Mouse (Mus musculus) limb, embryonic 10.5 days (tissue): ENCODE measurements around the gene Olfr92. TPM values are rescaled to one million over a fixed set of nuclear protein-coding genes. Genes with fewer than 3 reads are reported as not detected.
"Not testable (repeated sequence)": the region's sequence is repeated elsewhere in the genome, so short reads cannot be mapped to it uniquely, and the experiment has no call there.

Experiments used
- DNase-seq: peaks from one replicate; pipeline ENCODE4 v3.0.0-alpha.2; 2017; ENCODE audit warnings: low spot score
- H3K27ac ChIP-seq: fragments of 300-500 bp; sonication (generic); 2 replicates; pipeline ENCODE4 v1.5.1; 2016; ENCODE audit warnings: mild to moderate bottlenecking
- H3K27me3 ChIP-seq: fragments of 300-500 bp; sonication (generic); 2 replicates; pipeline ENCODE4 v1.6.1; 2016; ENCODE audit warnings: low read depth, mild to moderate bottlenecking; ENCODE audit not compliant: poor library complexity, severe bottlenecking
- H3K36me3 ChIP-seq: fragments of 300-500 bp; sonication (generic); 2 replicates; pipeline ENCODE4 v1.6.1; 2016; ENCODE audit warnings: mild to moderate bottlenecking, moderate library complexity
- H3K4me1 ChIP-seq: fragments of 300-500 bp; sonication (generic); 2 replicates; pipeline ENCODE4 v1.6.1; 2016
- H3K4me3 ChIP-seq: fragments of 300-500 bp; sonication (generic); 2 replicates; pipeline ENCODE4 v1.5.1; 2016; ENCODE audit warnings: mild to moderate bottlenecking, moderate library complexity
- H3K9me3 ChIP-seq: fragments of 300-500 bp; sonication (generic); replicated peaks from 2 replicates; pipeline ENCODE4 v1.6.1; 2016; ENCODE audit warnings: mild to moderate bottlenecking
- WGBS: fragments of 180-500 bp; shearing (Covaris S2); methylation state at CpG from one replicate; pipeline ENCODE4 v1.1.7; 2016; 5-methylcytosine and 5-hydroxymethylcytosine counted together
- polyA plus RNA-seq: library from polyadenylated mRNA; unstranded; fragments of >200 nt; fragmentation: Nextera tagmentation; extraction: Ambion mirVana; gene quantifications from 2 replicates; pipeline ENCODE4 v1.2.1, GENCODE M21; 2016

The Olfr92 gene
- polyA plus RNA-seq = not detected in 2 replicates

DNA sequence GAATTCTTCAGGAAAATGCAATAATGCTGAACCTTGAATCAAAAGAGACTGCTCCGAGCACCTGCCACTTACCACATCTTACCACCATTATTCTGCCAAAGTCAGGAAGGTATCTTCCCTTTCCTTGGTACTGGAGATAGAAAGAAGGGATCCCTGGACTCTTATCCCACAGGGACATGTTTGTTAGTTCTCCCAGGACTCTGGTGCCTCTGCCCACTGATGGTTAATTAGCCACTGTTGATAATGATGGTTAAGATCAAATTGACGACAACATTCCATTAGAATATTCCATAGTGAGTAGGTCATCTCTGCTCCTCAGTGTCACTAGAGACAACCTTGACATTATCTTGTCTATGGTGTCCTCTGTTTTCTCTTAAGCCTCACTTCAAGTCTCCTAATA lies at the start of gene Olfr92:
Gene Olfr92 (minus strand): TSS at position 101 of the 400 bp plus-strand sequence.
- H3K27me3 ChIP-seq = no peaks in the 10 kb centered on the region
- H3K4me3 ChIP-seq = no peak within 1 kb of the TSS
- H3K36me3 ChIP-seq = no peaks in the 10 kb centered on the region
- H3K4me1 ChIP-seq = no peaks in the 10 kb centered on the region
- DNase-seq = no peak
- no peaks in the 10 kb centered on the region for H3K9me3 ChIP-seq
- 90% methylated on average over 2 of the region's 2 CpGs for WGBS
- no peak within 1 kb of the TSS for H3K27ac ChIP-seq

- Histone ChIP-seq H3K27ac (no peak within 1 kb of the TSS), H3K36me3 (no peaks in the 10 kb centered on the region), H3K9me3 (no peaks in the 10 kb centered on the region), H3K4me1 (no peaks in the 10 kb centered on the region), H3K27me3 (no peaks in the 10 kb centered on the region), H3K4me3 (no peak within 1 kb of the TSS)
- DNase-seq = no peak
These were observed 41.5 kb upstream of the Olfr92 start, which contains the start of gene Olfr93 for GRCm38 (mm10) chr17:37161394-37161793. Gene Olfr93, minus strand, starts transcription at chr17:37161494.

GRCm38 (mm10) chr17:37131366-37131765 lies 11.5 kb upstream of the Olfr92 start:
- 86% methylated on average over 4 of the region's 4 CpGs for WGBS
- H3K27ac ChIP-seq, H3K4me3 ChIP-seq, DNase-seq, H3K4me1 ChIP-seq, H3K27me3 ChIP-seq, H3K9me3 ChIP-seq, H3K36me3 ChIP-seq: not testable (repeated sequence)

DNA sequence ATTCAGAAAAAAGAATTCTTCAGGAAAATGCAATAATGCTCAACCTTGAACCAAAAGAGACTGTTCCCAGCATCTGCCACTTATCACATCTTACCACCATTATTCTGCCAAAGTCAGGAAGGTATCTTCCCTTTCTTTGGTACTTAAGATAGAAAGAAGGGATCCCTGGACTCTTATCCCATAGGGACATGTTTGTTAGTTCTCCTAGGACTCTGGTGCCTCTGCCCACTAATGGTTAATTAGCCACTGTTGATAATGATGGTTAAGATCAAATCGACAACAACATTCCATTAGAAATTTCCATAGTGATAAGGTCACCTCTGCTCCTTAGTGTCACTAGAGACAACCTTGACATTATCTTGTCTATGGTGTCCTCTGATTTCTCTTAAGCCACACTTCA lies 21.7 kb downstream of the Olfr92 start, which contains the start of gene Olfr91:
Gene Olfr91 (minus strand): TSS at position 101 of the 400 bp plus-strand sequence.
- Histone ChIP-seq H3K4me3 (no peak within 1 kb of the TSS), H3K9me3 (no peaks in the 10 kb centered on the region), H3K27me3 (no peaks in the 10 kb centered on the region), H3K36me3 (no peaks in the 10 kb centered on the region), H3K4me1 (no peaks in the 10 kb centered on the region), H3K27ac (no peak within 1 kb of the TSS)
- DNase-seq = no peak
- WGBS = 88% methylated on average over 1 of the region's 1 CpGs

- H3K9me3 ChIP-seq = no peaks in the 10 kb centered on the region
- no peak overlapping the region for H3K4me3 ChIP-seq
- no peaks in the 10 kb centered on the region for H3K36me3 ChIP-seq
- DNase-seq = no peak
- no peaks in the 10 kb centered on the region for H3K4me1 ChIP-seq
- WGBS = 83% methylated on average over 5 of the region's 5 CpGs
- H3K27me3 ChIP-seq = no peaks in the 10 kb centered on the region
- H3K27ac ChIP-seq = no peak overlapping the region
These were observed 26.6 kb downstream of the Olfr92 start for GRCm38 (mm10) chr17:37093289-37093688.

- Histone ChIP-seq H3K36me3 (no peaks in the 10 kb centered on the region), H3K4me1 (no peaks in the 10 kb centered on the region), H3K27me3 (no peaks in the 10 kb centered on the region), H3K4me3 (no peak overlapping the region), H3K9me3 (no peaks in the 10 kb centered on the region), H3K27ac (no peak overlapping the region)
- 79% methylated on average over 1 of the region's 1 CpGs for WGBS
- DNase-seq = no peak
These were observed 27.7 kb downstream of the Olfr92 start for GRCm38 (mm10) chr17:37092198-37092597.

DNA sequence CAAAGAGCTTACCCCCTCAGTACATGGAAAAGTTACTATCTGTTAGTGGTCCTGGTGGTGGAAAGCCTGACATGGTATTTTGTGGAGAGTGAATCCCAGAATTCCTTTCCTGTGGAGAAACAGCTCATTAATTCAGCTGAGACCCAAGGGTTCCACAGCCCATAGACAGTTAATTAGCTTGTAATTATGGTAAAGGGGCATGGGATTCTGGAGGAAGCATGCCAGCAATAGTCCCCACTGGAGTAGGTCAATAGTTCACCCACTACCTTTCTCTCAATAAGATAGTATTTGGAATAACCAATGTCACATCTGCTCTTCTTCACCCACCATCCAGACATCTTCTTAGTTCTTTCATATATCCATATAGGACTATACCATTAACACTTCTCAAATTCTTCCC lies 31.5 kb downstream of the Olfr92 start, which contains the start of gene Olfr90:
Gene Olfr90 (minus strand): TSS at position 101 of the 400 bp plus-strand sequence.
- H3K27ac ChIP-seq = no peak within 1 kb of the TSS
- H3K36me3 ChIP-seq = no peaks in the 10 kb centered on the region
- H3K27me3 ChIP-seq = no peaks in the 10 kb centered on the region
- H3K4me3 ChIP-seq = no peak within 1 kb of the TSS
- H3K9me3 ChIP-seq = no peaks in the 10 kb centered on the region
- DNase-seq = no peak
- no peaks in the 10 kb centered on the region for H3K4me1 ChIP-seq

- H3K27me3 ChIP-seq = no peaks in the 10 kb centered on the region
- DNase-seq = no peak
- no peak overlapping the region for H3K4me3 ChIP-seq
- no peaks in the 10 kb centered on the region for H3K4me1 ChIP-seq
- WGBS = 79% methylated on average over 10 of the region's 10 CpGs
- no peak overlapping the region for H3K27ac ChIP-seq
- no peaks in the 10 kb centered on the region for H3K9me3 ChIP-seq
- no peaks in the 10 kb centered on the region for H3K36me3 ChIP-seq
These were observed 34.3 kb downstream of the Olfr92 start for GRCm38 (mm10) chr17:37085545-37085944.

DNA sequence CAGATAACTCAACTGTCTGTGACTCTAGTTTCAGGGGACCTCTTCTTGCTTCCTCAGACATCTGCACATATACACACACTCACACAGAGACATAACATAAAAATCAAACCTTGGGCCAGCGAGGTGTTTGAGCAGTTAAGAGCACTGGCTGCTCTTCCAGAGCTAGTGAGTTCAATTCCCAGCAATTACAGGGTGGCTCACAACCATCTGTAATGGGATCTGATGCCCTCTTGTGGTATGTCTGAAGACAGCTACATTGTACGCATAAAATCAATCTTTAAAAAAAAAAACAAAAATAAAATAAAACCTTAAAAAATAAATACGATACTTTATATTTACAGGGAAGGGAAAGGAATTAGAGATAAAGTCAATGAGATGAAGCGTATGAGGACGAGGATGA lies 35.3 kb downstream of the Olfr92 start:
- WGBS = 72% methylated on average over 5 of the region's 5 CpGs

GRCm38 (mm10) chr17:37083327-37083726 lies 36.6 kb downstream of the Olfr92 start:
- peaks cover 9% of the 10 kb centered on the region for H3K4me1 ChIP-seq
- DNase-seq = peak; percentile 82
- WGBS = 4% methylated on average over 8 of the region's 8 CpGs

More for the DNA sequence above, 35.3 kb downstream of the Olfr92 start:
- DNase-seq = no peak
- Histone ChIP-seq H3K27me3 (no peaks in the 10 kb centered on the region), H3K4me1 (no peaks in the 10 kb centered on the region), H3K4me3 (no peak overlapping the region), H3K9me3 (no peaks in the 10 kb centered on the region), H3K36me3 (no peaks in the 10 kb centered on the region), H3K27ac (no peak overlapping the region)

DNA sequence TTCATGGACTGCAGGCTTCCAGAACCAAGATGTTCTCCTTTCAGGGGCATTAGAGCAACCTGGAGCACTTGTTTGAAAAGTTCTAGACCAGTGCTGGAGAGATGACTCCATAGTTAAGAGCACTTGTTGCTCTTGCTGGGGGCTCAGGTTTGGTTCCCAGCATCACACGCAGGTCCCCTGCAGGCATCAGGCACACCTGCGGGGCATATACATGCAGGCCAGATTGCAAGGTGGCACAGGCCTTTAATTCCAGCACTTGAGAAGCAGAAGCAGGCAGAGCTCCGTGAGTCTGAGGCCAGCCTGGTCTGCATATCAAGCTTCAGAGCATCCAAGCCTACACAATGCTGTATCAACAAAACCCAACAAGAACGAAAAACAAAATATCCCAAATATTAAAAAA lies 38.2 kb downstream of the Olfr92 start:
- WGBS = 93% methylated on average over 4 of the region's 4 CpGs
- no peaks in the 10 kb centered on the region for H3K9me3 ChIP-seq
- DNase-seq = no peak
- H3K27ac ChIP-seq = no peak overlapping the region
- peaks cover 9% of the 10 kb centered on the region for H3K4me1 ChIP-seq
- H3K36me3 ChIP-seq = peaks cover 1% of the 10 kb centered on the region; the same call in 1 of the 2 replicates
- no peaks in the 10 kb centered on the region for H3K27me3 ChIP-seq
- no peak overlapping the region for H3K4me3 ChIP-seq

More at GRCm38 (mm10) chr17:37083327-37083726, 36.6 kb downstream of the Olfr92 start:
- Histone ChIP-seq H3K9me3 (no peaks in the 10 kb centered on the region), H3K36me3 (no peaks in the 10 kb centered on the region), H3K27me3 (no peaks in the 10 kb centered on the region), H3K27ac (no peak overlapping the region), H3K4me3 (no peak overlapping the region)

DNA sequence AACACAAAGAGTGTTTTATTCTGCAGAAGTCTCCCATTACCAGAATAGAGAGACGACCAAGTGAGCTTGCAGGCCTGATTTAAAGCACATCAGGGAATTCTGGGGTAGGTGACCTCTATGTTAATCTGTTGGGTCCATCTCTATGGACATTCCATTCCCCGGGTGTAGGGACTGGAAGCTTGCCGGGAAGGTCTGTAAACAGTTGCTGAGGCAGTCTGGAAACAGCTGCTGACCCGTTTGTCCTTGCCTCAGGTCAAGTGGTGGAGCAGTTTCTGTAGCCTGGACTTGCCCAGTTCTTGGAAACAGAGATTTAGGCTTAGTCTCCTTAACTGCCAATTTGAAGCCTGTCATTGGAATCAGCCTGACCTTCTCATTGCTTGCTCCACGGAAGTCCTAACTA lies 39.8 kb downstream of the Olfr92 start:
- Histone ChIP-seq H3K36me3 (peaks cover 17% of the 10 kb centered on the region), H3K4me3 (no peak overlapping the region), H3K9me3 (no peaks in the 10 kb centered on the region), H3K4me1 (peaks cover 9% of the 10 kb centered on the region), H3K27ac (no peak overlapping the region), H3K27me3 (no peaks in the 10 kb centered on the region)
- 23% methylated on average over 5 of the region's 5 CpGs for WGBS
- DNase-seq = no peak

GRCm38 (mm10) chr17:37078990-37079389 lies 40.9 kb downstream of the Olfr92 start:
- no peak overlapping the region for H3K4me3 ChIP-seq

DNA sequence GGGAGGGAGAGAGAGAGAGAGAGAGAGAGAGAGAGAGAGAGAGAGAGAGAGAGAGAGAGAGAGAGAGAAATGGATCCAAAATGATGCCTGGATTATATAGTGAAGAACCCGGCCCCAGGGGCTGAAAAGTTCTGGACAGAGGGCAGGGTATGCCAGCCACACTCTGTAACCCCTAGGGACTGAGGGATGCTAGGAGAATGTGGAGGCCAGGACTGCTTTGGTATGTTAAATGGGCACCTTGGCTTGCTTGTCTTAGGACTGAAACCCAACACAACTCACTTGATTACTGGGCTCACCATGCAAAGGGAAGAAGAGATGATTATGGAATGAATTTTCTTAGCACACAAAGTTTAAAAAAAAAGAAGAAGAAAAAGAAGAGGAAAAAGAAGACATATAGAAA lies 41.7 kb downstream of the Olfr92 start:
- H3K36me3 ChIP-seq = peaks cover 36% of the 10 kb centered on the region
- WGBS = 36% methylated on average over 1 of the region's 1 CpGs
- H3K4me3 ChIP-seq = no peak overlapping the region
- no peak for DNase-seq
- H3K27me3 ChIP-seq = no peaks in the 10 kb centered on the region
- peaks cover 9% of the 10 kb centered on the region for H3K4me1 ChIP-seq
- H3K27ac ChIP-seq = no peak overlapping the region
- no peaks in the 10 kb centered on the region for H3K9me3 ChIP-seq

More at GRCm38 (mm10) chr17:37078990-37079389, 40.9 kb downstream of the Olfr92 start:
- WGBS = 32% methylated on average over 2 of the region's 2 CpGs
- no peak overlapping the region for H3K27ac ChIP-seq
- peaks cover 28% of the 10 kb centered on the region for H3K36me3 ChIP-seq
- H3K4me1 ChIP-seq = peaks cover 9% of the 10 kb centered on the region
- DNase-seq = no peak
- no peaks in the 10 kb centered on the region for H3K9me3 ChIP-seq
- no peaks in the 10 kb centered on the region for H3K27me3 ChIP-seq
